Mouse (Mus musculus) ES-E14 (cell line): ENCODE data around the gene Uchl5. TPM values are rescaled to one million over a fixed set of nuclear protein-coding genes. Genes with fewer than 3 reads are reported as not detected.

Source experiments
- DNase-seq: peaks from one replicate; pipeline ENCODE4 v3.0.0-alpha.2; 2013; ENCODE audit warnings: low read depth, low spot score
- H3K27ac ChIP-seq: 2 replicates; pipeline ENCODE4 v1.5.1; 2012; ENCODE audit warnings: low read depth, mild to moderate bottlenecking, low read length, moderate library complexity, mixed read lengths; ENCODE audit not compliant: poor library complexity, insufficient read depth, severe bottlenecking
- H3K36me3 ChIP-seq: 2 replicates; pipeline ENCODE4 v1.6.1; 2012; ENCODE audit warnings: mild to moderate bottlenecking, low read length, moderate library complexity, mixed read lengths; ENCODE audit not compliant: control insufficient read depth, poor library complexity, insufficient read depth, severe bottlenecking
- H3K4me1 ChIP-seq, 2 experiments: fragments of 150-350 bp in 1 of 2; sonication (generic) in 1 of 2; 2 replicates each; pipeline ENCODE4 v1.6.1; 2012; ENCODE audit warnings: low read length in 2 of 2, mild to moderate bottlenecking in 1 of 2, mixed read lengths in 1 of 2; ENCODE audit not compliant: control insufficient read depth in 2 of 2, insufficient read depth in 2 of 2, poor library complexity in 1 of 2
- H3K4me3 ChIP-seq, 2 experiments: fragments of 150-350 bp in 1 of 2; sonication (generic) in 1 of 2; 2 replicates each; pipeline ENCODE4 v1.5.1; 2012; ENCODE audit warnings: low read length in 2 of 2, low read depth in 1 of 2, mild to moderate bottlenecking in 1 of 2, mixed read lengths in 1 of 2; ENCODE audit not compliant: insufficient read depth in 1 of 2, poor library complexity in 1 of 2, severe bottlenecking in 1 of 2
- H3K9ac ChIP-seq: 2 replicates; pipeline ENCODE4 v1.6.1; 2012; ENCODE audit warnings: low read depth, mild to moderate bottlenecking, low read length, mixed read lengths; ENCODE audit not compliant: poor library complexity, insufficient read depth, severe bottlenecking
- H3K9me3 ChIP-seq: fragments of 150-350 bp; sonication (generic); 2 replicates; pipeline ENCODE4 v1.6.1; 2012; ENCODE audit warnings: low read depth, mild to moderate bottlenecking, low read length; ENCODE audit not compliant: control insufficient read depth, insufficient read depth
- CHD2 ChIP-seq: IDR thresholded peaks from 2 replicates; pipeline ENCODE4 v1.6.1; 2014; ENCODE audit warnings: mild to moderate bottlenecking, low read depth, low read length, inconsistent platforms
- HCFC1 ChIP-seq: IDR thresholded peaks from 2 replicates; pipeline ENCODE4 v1.6.1; 2012; ENCODE audit warnings: low read length, inconsistent platforms, borderline replicate concordance; ENCODE audit not compliant: insufficient read depth
- MAFK ChIP-seq: IDR thresholded peaks from 2 replicates; pipeline ENCODE4 v1.6.1; 2014; ENCODE audit warnings: mild to moderate bottlenecking, low read depth, low read length, inconsistent platforms; ENCODE audit not compliant: insufficient read depth
- ZC3H11A ChIP-seq: IDR thresholded peaks from 2 replicates; pipeline ENCODE4 v1.6.1; 2012; ENCODE audit warnings: low read depth, mild to moderate bottlenecking, inconsistent platforms, low read length, borderline replicate concordance
- ZNF384 ChIP-seq: IDR thresholded peaks from 2 replicates; pipeline ENCODE4 v1.6.1; 2012; ENCODE audit warnings: low read depth, low read length, inconsistent platforms
- in situ Hi-C, 2 experiments: fragments of 600-800 bp; cut with MboI; formaldehyde crosslinking; loops; one replicate each; pipeline ENCODE4 v1.15.1; 2025; ENCODE audit warnings: low sequenced_read_pairs in 2 of 2, inconsistent platforms in 1 of 2; ENCODE audit not compliant: unreplicated experiment in 2 of 2
- total RNA-seq: library from RNA; depleted of rRNA; stranded (reverse); fragments of 300-350 nt; gene quantifications from 2 replicates; pipeline ENCODE4 v1.2.3, GENCODE M21; 2012

The Uchl5 gene
- total RNA-seq, 1 experiment, result 58.5 TPM

DNA sequence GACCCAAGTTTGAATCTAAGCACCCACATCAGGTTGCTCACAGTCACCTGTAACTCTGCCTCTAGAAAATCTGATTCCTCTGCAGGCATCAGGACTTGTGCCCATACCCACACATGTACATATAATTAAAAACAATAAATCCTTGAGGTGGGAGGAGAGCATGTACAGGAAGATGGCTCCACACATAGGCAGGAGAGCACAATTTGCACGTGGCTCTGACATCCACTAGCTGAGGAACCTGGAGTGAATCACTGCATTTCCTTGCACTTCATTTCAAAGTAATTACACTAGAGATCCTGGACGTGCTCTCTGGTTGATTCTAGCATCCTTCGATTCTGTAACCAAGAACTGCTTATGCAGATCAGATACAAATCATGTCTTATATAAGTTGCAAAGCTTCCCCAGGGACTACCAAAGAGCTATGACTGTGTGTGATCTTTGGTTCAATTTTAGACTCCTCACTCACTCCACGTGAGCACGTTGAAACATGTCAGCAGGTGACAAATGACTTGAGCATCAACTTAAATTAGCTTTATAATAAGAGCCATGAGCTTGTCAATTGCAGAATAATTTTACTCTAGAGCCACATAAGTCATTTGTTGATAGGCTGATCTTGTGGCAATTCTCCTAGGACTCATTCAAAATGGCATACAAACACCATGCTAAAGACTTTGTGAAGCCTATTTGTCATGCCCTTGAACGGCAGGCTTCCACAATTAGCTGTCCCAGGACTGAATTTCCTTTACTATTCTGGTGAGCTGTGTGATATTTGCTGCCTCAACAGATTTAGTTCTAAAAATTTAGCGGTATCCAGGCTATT, 59.5 kb downstream of the Uchl5 start:
- no peaks in the 10 kb centered on the region for H3K4me1 ChIP-seq
- no peak overlapping the region for H3K9ac ChIP-seq
- no peak for DNase-seq
- H3K9me3 ChIP-seq, result no peaks in the 10 kb centered on the region
- in situ Hi-C loops, result no loop called here
- H3K27ac ChIP-seq, result no peak overlapping the region
- H3K4me3 ChIP-seq, result no peak overlapping the region
- no peaks in the 10 kb centered on the region for H3K36me3 ChIP-seq
- no peak for TF ChIP-seq HCFC1
- no peak for TF ChIP-seq MAFK
- TF ChIP-seq ZNF384, result no peak
- TF ChIP-seq ZC3H11A, result no peak
- no peak for TF ChIP-seq CHD2

- no peaks in the 10 kb centered on the region for H3K36me3 ChIP-seq
- no peak overlapping the region for H3K27ac ChIP-seq
- H3K4me1 ChIP-seq, result no peaks in the 10 kb centered on the region
- no peaks in the 10 kb centered on the region for H3K9me3 ChIP-seq
- TF ChIP-seq HCFC1, result no peak
- no peak for TF ChIP-seq MAFK
- TF ChIP-seq ZC3H11A, result no peak
- no peak for TF ChIP-seq CHD2
- TF ChIP-seq ZNF384, result no peak
- in situ Hi-C loops, result no loop called here
- no peak for DNase-seq
- no peak overlapping the region for H3K4me3 ChIP-seq
- H3K9ac ChIP-seq, result no peak overlapping the region
Measured at GRCm38 (mm10) chr1:143837681-143838080, 60.6 kb downstream of the Uchl5 start.

- TF ChIP-seq CHD2 (no peak), MAFK (no peak), ZNF384 (no peak), HCFC1 (no peak), ZC3H11A (no peak)
- no peak overlapping the region for H3K27ac ChIP-seq
- in situ Hi-C loops, result no loop called here
- H3K4me1 ChIP-seq, result no peaks in the 10 kb centered on the region
- no peaks in the 10 kb centered on the region for H3K36me3 ChIP-seq
- no peaks in the 10 kb centered on the region for H3K9me3 ChIP-seq
- H3K9ac ChIP-seq, result no peak overlapping the region
- no peak overlapping the region for H3K4me3 ChIP-seq
- DNase-seq, result no peak
Measured at GRCm38 (mm10) chr1:143838896-143839410, 61.9 kb downstream of the Uchl5 start.

- no peak overlapping the region for H3K9ac ChIP-seq
- H3K27ac ChIP-seq, result no peak overlapping the region
- H3K4me3 ChIP-seq, result no peak overlapping the region
- in situ Hi-C loops, result no loop called here
- H3K4me1 ChIP-seq, result no peaks in the 10 kb centered on the region
- no peak for TF ChIP-seq ZNF384
- no peak for DNase-seq
- H3K9me3 ChIP-seq, result no peaks in the 10 kb centered on the region
- H3K36me3 ChIP-seq, result no peaks in the 10 kb centered on the region
Measured at GRCm38 (mm10) chr1:143852329-143852728, 75.3 kb downstream of the Uchl5 start.
